Mouse (Mus musculus) kidney, adult 2 months (tissue): Measurements from ENCODE around the gene Xab2. TPM values are rescaled to one million over a fixed set of nuclear protein-coding genes. Genes with fewer than 3 reads are reported as not detected.

Experiments
- DNase-seq: peaks from one replicate; pipeline ENCODE4 v3.0.0; 2021
- H3K27ac ChIP-seq: fragments of 200-500 bp; 2 replicates; pipeline ENCODE4 v1.5.1; 2012; ENCODE audit warnings: low read depth, low read length, control low read depth, inconsistent platforms; ENCODE audit not compliant: insufficient read depth
- H3K27me3 ChIP-seq: fragments of 200-500 bp; replicated peaks from 2 replicates; pipeline ENCODE4 v1.6.1; 2012; ENCODE audit warnings: mild to moderate bottlenecking, moderate library complexity, low read length, inconsistent platforms; ENCODE audit not compliant: control insufficient read depth, insufficient read depth
- H3K36me3 ChIP-seq: fragments of 200-500 bp; 2 replicates; pipeline ENCODE4 v1.6.1; 2012; ENCODE audit warnings: mild to moderate bottlenecking, moderate library complexity, low read length, inconsistent platforms; ENCODE audit not compliant: control insufficient read depth, insufficient read depth
- H3K4me1 ChIP-seq: fragments of 200-500 bp; 2 replicates; pipeline ENCODE4 v1.6.1; 2011; ENCODE audit warnings: low read length; ENCODE audit not compliant: control insufficient read depth, insufficient read depth
- H3K4me3 ChIP-seq: fragments of 200-500 bp; 2 replicates; pipeline ENCODE4 v1.5.1; 2011; ENCODE audit warnings: mild to moderate bottlenecking, low read depth, low read length, control low read depth; ENCODE audit not compliant: insufficient read depth
- CTCF ChIP-seq: fragments of 200-500 bp; conservative IDR thresholded peaks from 2 replicates; pipeline ENCODE4 v1.5.1; 2011; ENCODE audit warnings: low read depth, mild to moderate bottlenecking, control low read depth, low read length, moderate library complexity, mixed read lengths; ENCODE audit not compliant: insufficient read depth, insufficient read length
- POLR2A ChIP-seq: fragments of 200-500 bp; IDR thresholded peaks from one replicate; pipeline ENCODE4 v1.6.1; 2011; ENCODE audit warnings: low read depth, low read length, control low read depth
- WGBS: fragments of 180-500 bp; shearing (Covaris S2); methylation state at CpG from one replicate; pipeline ENCODE4 v1.1.7; 2018; 5-methylcytosine and 5-hydroxymethylcytosine counted together
- polyA plus RNA-seq: library from polyadenylated mRNA; depleted of rRNA; stranded (reverse); fragments of >200 nt; gene quantifications from 2 replicates; pipeline ENCODE4 v1.2.3, GENCODE M21; 2012

The Xab2 gene
- polyA plus RNA-seq, 1 experiment: 44.8 TPM

GRCm38 (mm10) chr8:3654726-3655508 lies 33.8 kb upstream of the Xab2 start:
- no peak for DNase-seq

DNA sequence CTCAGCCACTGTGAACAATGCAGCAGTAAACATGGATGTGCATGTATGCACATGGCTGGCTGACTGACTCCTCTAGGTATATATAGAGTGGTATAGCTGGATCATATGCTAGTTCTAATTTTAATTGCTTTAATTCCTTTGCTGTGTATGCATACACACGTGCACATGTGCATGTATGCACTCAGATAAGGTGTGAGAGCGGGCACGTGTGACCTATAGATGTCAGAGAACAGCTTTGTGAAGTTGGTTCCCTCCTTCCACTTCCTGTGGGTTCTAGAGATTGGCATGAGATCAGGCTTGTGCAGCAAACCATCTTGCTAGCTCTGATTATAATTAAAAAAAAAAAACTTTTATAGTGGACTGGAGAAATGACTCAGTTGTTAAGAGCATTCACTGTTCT lies 31.7 kb upstream of the Xab2 start:
- TF ChIP-seq POLR2A: no peak
- no peak for TF ChIP-seq CTCF
- 62% methylated on average over 3 of the region's 3 CpGs for WGBS
- no peaks in the 10 kb centered on the region for H3K4me1 ChIP-seq
- H3K27ac ChIP-seq: no peak overlapping the region
- H3K36me3 ChIP-seq: no peaks in the 10 kb centered on the region
- H3K27me3 ChIP-seq: no peaks in the 10 kb centered on the region
- DNase-seq: no peak
- H3K4me3 ChIP-seq: no peak overlapping the region

More at GRCm38 (mm10) chr8:3654726-3655508, 33.8 kb upstream of the Xab2 start:
- TF ChIP-seq POLR2A (no peak), CTCF (no peak)
- no peaks in the 10 kb centered on the region for H3K36me3 ChIP-seq
- 80% methylated on average over 11 of the region's 11 CpGs for WGBS
- H3K4me3 ChIP-seq: no peak overlapping the region
- H3K4me1 ChIP-seq: no peaks in the 10 kb centered on the region
- H3K27me3 ChIP-seq: no peaks in the 10 kb centered on the region
- no peak overlapping the region for H3K27ac ChIP-seq

- H3K27ac ChIP-seq: no peak overlapping the region
- DNase-seq: no peak
- H3K27me3 ChIP-seq: no peaks in the 10 kb centered on the region
- H3K36me3 ChIP-seq: no peaks in the 10 kb centered on the region
- H3K4me3 ChIP-seq: no peak overlapping the region
- 74% methylated on average over 1 of the region's 1 CpGs for WGBS
- no peaks in the 10 kb centered on the region for H3K4me1 ChIP-seq
- TF ChIP-seq POLR2A (no peak), CTCF (no peak)
Observed at GRCm38 (mm10) chr8:3648990-3649389, 27.9 kb upstream of the Xab2 start.

DNA sequence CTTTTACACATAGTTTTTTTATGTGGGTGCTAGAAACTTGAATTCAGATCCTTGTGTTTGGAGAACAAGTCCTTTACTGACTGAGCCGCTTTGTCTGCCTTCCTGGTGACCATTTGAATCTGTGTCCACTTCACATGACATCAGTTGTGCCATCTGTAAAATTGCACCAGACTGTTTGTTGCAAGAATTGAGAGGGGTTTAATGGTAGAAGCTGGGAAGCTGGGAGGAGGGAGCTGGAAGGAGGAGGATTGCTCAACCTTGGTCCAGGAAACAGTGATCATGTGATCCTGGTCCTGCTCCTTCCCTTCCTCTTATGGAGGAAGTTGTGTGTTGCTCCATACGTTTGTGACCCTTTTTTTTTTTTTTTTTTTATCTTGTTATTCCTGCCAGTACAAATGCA lies 27.2 kb upstream of the Xab2 start:
- Histone ChIP-seq H3K36me3 (no peaks in the 10 kb centered on the region), H3K4me1 (no peaks in the 10 kb centered on the region), H3K27ac (no peak overlapping the region), H3K27me3 (no peaks in the 10 kb centered on the region), H3K4me3 (no peak overlapping the region)
- no peak for DNase-seq
- TF ChIP-seq CTCF (no peak), POLR2A (no peak)
- WGBS: 70% methylated on average over 2 of the region's 2 CpGs

DNA sequence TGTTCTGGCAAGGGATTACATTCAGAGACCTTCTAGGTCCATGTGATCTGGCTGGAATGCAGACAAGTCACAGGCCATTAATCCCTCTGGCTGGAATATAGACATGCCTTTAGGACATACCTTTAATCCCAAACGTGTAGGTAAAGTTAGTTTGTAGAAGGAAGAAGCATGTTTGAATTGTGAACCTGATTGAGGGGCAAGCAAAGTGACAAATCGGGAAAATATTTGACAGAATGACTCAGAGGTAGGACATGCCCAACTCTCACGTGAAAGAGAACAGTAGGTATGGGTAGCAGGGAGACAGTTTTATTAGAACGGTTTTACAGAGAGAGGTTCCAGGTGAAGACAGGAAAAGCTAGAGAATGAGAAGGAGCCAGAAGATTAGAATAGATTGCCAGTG lies 26.4 kb upstream of the Xab2 start:
- Histone ChIP-seq H3K27me3 (no peaks in the 10 kb centered on the region), H3K4me3 (no peak overlapping the region), H3K4me1 (no peaks in the 10 kb centered on the region), H3K36me3 (no peaks in the 10 kb centered on the region), H3K27ac (no peak overlapping the region)
- no peak for TF ChIP-seq POLR2A
- TF ChIP-seq CTCF: no peak
- peak; percentile 41 for DNase-seq
- WGBS: 36% methylated on average over 4 of the region's 4 CpGs

DNA sequence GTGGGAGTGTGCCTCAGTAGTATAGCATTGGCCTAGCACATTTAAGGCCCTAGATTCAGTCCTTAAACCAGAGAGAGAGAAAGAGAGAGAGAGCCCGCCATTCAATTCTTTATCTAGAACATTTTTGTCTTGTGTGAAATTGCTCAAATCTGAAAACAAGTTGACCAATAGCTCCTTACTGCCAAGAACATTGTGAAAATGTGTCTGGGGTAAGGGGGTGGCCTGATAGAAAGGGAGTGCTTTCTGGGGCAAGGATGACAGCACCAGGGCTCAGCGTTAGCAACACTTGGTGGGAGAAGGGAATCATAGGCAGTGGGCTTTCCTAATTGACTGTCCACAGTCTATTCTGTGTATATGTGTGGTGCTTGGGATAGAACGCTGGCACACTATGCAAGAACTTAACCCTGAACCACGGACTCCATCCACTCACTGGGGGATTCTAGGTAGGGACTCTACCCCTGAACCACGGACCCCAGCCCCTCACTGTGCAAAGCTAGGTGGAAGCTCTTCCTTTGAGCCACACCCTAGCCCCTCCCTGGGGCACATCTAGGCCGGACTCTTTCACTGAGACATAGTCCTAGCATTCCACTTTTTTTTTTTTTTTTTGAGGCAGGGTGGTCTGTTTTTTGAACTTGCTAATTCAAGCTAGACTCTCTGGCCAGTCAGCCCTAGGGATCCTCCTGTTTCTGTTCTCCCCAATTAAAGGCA lies 25.9 kb upstream of the Xab2 start:
- WGBS: 77% methylated on average over 6 of the region's 6 CpGs
- TF ChIP-seq POLR2A: no peak
- TF ChIP-seq CTCF: no peak
- no peaks in the 10 kb centered on the region for H3K27me3 ChIP-seq
- no peaks in the 10 kb centered on the region for H3K36me3 ChIP-seq
- no peak for DNase-seq
- H3K4me3 ChIP-seq: no peak overlapping the region
- H3K27ac ChIP-seq: no peak overlapping the region
- H3K4me1 ChIP-seq: no peaks in the 10 kb centered on the region

GRCm38 (mm10) chr8:3645804-3646203 lies 24.7 kb upstream of the Xab2 start:
- Histone ChIP-seq H3K4me3 (no peak overlapping the region), H3K36me3 (no peaks in the 10 kb centered on the region), H3K4me1 (no peaks in the 10 kb centered on the region), H3K27ac (no peak overlapping the region), H3K27me3 (no peaks in the 10 kb centered on the region)
- TF ChIP-seq POLR2A (no peak), CTCF (peak; percentile 46)
- DNase-seq: peak; percentile 67
- WGBS: 21% methylated on average over 5 of the region's 5 CpGs
